29 mouse cellular contexts compared by ENCODE assay signal in genomic region chr5:35434703-35435102, GRCm38 (mm10). TPM values are rescaled to one million over a fixed set of nuclear protein-coding genes. Genes with fewer than 3 reads are reported as not detected.
"Had no signal": no experiment of that assay in that cellular context is flagged by ENCODE, and none has a peak within 500 bp of the region (broad histone marks: within the 10 kb centered on the region; RNA-seq: fewer than 3 reads in every experiment).

No protein-coding gene starts in this region.

- ATAC-seq: liver, embryonic 12.5 days; midbrain, embryonic 13.5 days; midbrain, embryonic 16.5 days had no signal

- DNase-seq: kidney, adult 11 months; kidney, adult 8-10 months; kidney, postnatal 25 days; layer of hippocampus, adult 9-11 months; liver; lung, adult 18-20 months; lung, postnatal 10 days; lung, postnatal 36 days; right cerebral cortex, postnatal 25 days; spleen, adult 18-20 months; thymus, postnatal 25 days had no signal

- H3K27ac ChIP-seq: layer of hippocampus, adult 2 months; limb, embryonic 10.5 days; limb, embryonic 13.5 days; liver, embryonic 12.5 days; liver, embryonic 15.5 days; lung, embryonic 15.5 days; midbrain, embryonic 10.5 days; midbrain, embryonic 13.5 days; stomach, embryonic 15.5 days had no signal

- H3K9me3 ChIP-seq: limb, embryonic 10.5 days; limb, embryonic 13.5 days; liver, embryonic 15.5 days; lung, embryonic 15.5 days; stomach, embryonic 15.5 days had no signal

- H3K4me3 ChIP-seq: layer of hippocampus, adult 2 months; limb, embryonic 10.5 days; limb, embryonic 13.5 days; liver, embryonic 12.5 days; liver, embryonic 15.5 days; lung, embryonic 15.5 days; megakaryocyte, embryonic 14.5 days; midbrain, embryonic 10.5 days; midbrain, embryonic 13.5 days; myocyte; stomach, embryonic 15.5 days had no signal

- H3K4me1 ChIP-seq: limb, embryonic 13.5 days; liver, embryonic 12.5 days; liver, embryonic 15.5 days; lung, embryonic 15.5 days; megakaryocyte, embryonic 14.5 days; midbrain, embryonic 10.5 days; midbrain, embryonic 13.5 days; stomach, embryonic 15.5 days had no signal

- H3K4me2 ChIP-seq: limb, embryonic 13.5 days; liver, embryonic 12.5 days; liver, embryonic 15.5 days; lung, embryonic 15.5 days; midbrain, embryonic 13.5 days; stomach, embryonic 15.5 days had no signal

- H3K9ac ChIP-seq: limb, embryonic 13.5 days; liver, embryonic 12.5 days; liver, embryonic 15.5 days; lung, embryonic 15.5 days; midbrain, embryonic 13.5 days; stomach, embryonic 15.5 days had no signal

- H3K27me3 ChIP-seq: liver, embryonic 12.5 days; liver, embryonic 15.5 days; lung, embryonic 15.5 days; stomach, embryonic 15.5 days had no signal

- H3K36me3 ChIP-seq: limb, embryonic 10.5 days; limb, embryonic 13.5 days; liver, embryonic 12.5 days; liver, embryonic 15.5 days; lung, embryonic 15.5 days; midbrain, embryonic 10.5 days; midbrain, embryonic 13.5 days; stomach, embryonic 15.5 days had no signal

RNA-seq across cellular contexts. Expression of gene Hmx1, which starts 45.8 kb away (rescaled TPM):
- total RNA-seq: layer of hippocampus, adult 2 months; layer of hippocampus, postnatal 25 days; left cerebral cortex, adult 18-20 months; left cerebral cortex, postnatal 25 days; monocyte, adult 5-6 weeks had no signal
- polyA plus RNA-seq: kidney, embryonic 16.5 days; large intestine, adult 2 months; liver, embryonic 15.5 days; midbrain, embryonic 13.5 days; midbrain, embryonic 16.5 days; myocyte had no signal
